Mouse (Mus musculus) heart, embryonic 13.5 days (tissue): Measurements from ENCODE around the gene Hapln1. TPM values are rescaled to one million over a fixed set of nuclear protein-coding genes. Genes with fewer than 3 reads are reported as not detected.

Experiments
- polyA plus RNA-seq: library from polyadenylated mRNA; unstranded; fragments of >200 nt; fragmentation: Nextera tagmentation; extraction: Ambion mirVana; gene quantifications from 2 replicates; pipeline ENCODE4 v1.2.1, GENCODE M21; 2015

Hapln1 gene
- polyA plus RNA-seq, 1 experiment from 2014 or later = 12.6 TPM

Other genes starting within 250 kb of the Hapln1 start
- 61.0 and 72.4 TPM in 2 replicates for gene Vcan, start 202.7 kb downstream of the Hapln1 start, polyA plus RNA-seq